In genomic region chr4:100429371-100429900, GRCm38 (mm10) we compare ENCODE assay signal across 17 mouse cellular contexts. TPM values are rescaled to one million over a fixed set of nuclear protein-coding genes. Genes with fewer than 3 reads are reported as not detected.
DNase-seq lines count a peak whose midpoint lies in the region; ATAC-seq and TF ChIP-seq lines count a peak whose summit lies in the region.
"Had no signal": no experiment of that assay in that cellular context is flagged by ENCODE, and none has a peak within 500 bp of the region (broad histone marks: within the 10 kb centered on the region; RNA-seq: fewer than 3 reads in every experiment).

No protein-coding gene starts in this region.

- no peak for ATAC-seq in heart, embryonic 11.5 days (replicated peaks; ENCODE audit: insufficient number of reproducible peaks, low FRiP score, low TSS enrichment)
- peak; percentile 27; the same call in 1 of the 2 replicates for ATAC-seq in lung, embryonic 14.5 days (ENCODE audit: insufficient read depth)
- peak; percentile 57 for ATAC-seq in lung, embryonic 16.5 days (ENCODE audit: low read depth)
- ATAC-seq: forebrain, embryonic 16.5 days; inflammation-experienced regulatory T-cells, adult 6 months had no signal

- no peak overlapping the region for H3K4me3 ChIP-seq in heart, embryonic 11.5 days (ENCODE audit: low read depth, low read length)
- no peak overlapping the region for H3K4me3 ChIP-seq in lung, embryonic 14.5 days (ENCODE audit: low read depth, low read length)
- no peak overlapping the region for H3K4me3 ChIP-seq in lung, adult 2 months (replicated peaks; ENCODE audit: extremely low read depth, low read depth, low read length)
- no peak overlapping the region for H3K4me3 ChIP-seq in lung, embryonic 16.5 days (ENCODE audit: low read length)
- H3K4me3 ChIP-seq: layer of hippocampus, adult 2 months; left cerebral cortex, adult 2 months; liver, embryonic 15.5 days had no signal

- no peaks in the 10 kb centered on the region for H3K27me3 ChIP-seq in heart, embryonic 11.5 days (ENCODE audit: control insufficient read depth, insufficient read depth, low read length)
- H3K27me3 ChIP-seq in lung, embryonic 14.5 days (ENCODE audit: insufficient read depth, low read length), result no peaks in the 10 kb centered on the region
- no peaks in the 10 kb centered on the region for H3K27me3 ChIP-seq in lung, embryonic 16.5 days (ENCODE audit: control insufficient read depth, insufficient read depth, low read depth, low read length)
- H3K27me3 ChIP-seq: liver, embryonic 15.5 days had no signal

- H3K36me3 ChIP-seq in heart, embryonic 11.5 days (ENCODE audit: control insufficient read depth, insufficient read depth, low read length), result no peaks in the 10 kb centered on the region
- H3K36me3 ChIP-seq in lung, embryonic 14.5 days (ENCODE audit: insufficient read depth), result 0 out of 2 replicates have a peak, but pooled peaks cover 4% of the 10 kb centered on the region
- H3K36me3 ChIP-seq in lung, embryonic 16.5 days (ENCODE audit: control insufficient read depth, insufficient read depth, low read length), result no peaks in the 10 kb centered on the region
- H3K36me3 ChIP-seq: G1E; liver, embryonic 15.5 days had no signal

- no peak for TF ChIP-seq CTCF in lung, embryonic 14.5 days (IDR thresholded peaks at IDR 0.05; ENCODE audit: low read depth)
- TF ChIP-seq CTCF in lung, adult 2 months (IDR thresholded peaks at IDR 0.05; ENCODE audit: insufficient read depth, low read length), result no peak

- H3K9me3 ChIP-seq in heart, embryonic 11.5 days (replicated peaks; ENCODE audit: control insufficient read depth, low read length), result no peaks in the 10 kb centered on the region
- no peaks in the 10 kb centered on the region for H3K9me3 ChIP-seq in lung, embryonic 14.5 days (ENCODE audit: low read depth, low read length)
- no peaks in the 10 kb centered on the region for H3K9me3 ChIP-seq in lung, embryonic 16.5 days (ENCODE audit: control insufficient read depth, low read length)
- H3K9me3 ChIP-seq: liver, embryonic 15.5 days had no signal

- peak; percentile 34 for DNase-seq in heart, adult 8-10 months (ENCODE audit: low spot score)
- peak; percentile 60 for DNase-seq in lung, embryonic 14.5 days
- no peak for DNase-seq in lung, adult 2 months
- no peak for DNase-seq in frontal cortex, postnatal 36 days (ENCODE audit: low spot score in 2 of 2)
- no peak for DNase-seq in frontal cortex, postnatal 10 days (ENCODE audit: low spot score in 2 of 2)
- DNase-seq: cerebellum, postnatal 14 days had no signal

- no peak overlapping the region for H3K4me2 ChIP-seq in heart, embryonic 11.5 days
- no peak overlapping the region for H3K4me2 ChIP-seq in lung, embryonic 14.5 days
- no peak overlapping the region for H3K4me2 ChIP-seq in lung, embryonic 16.5 days (ENCODE audit: low read depth, low read length)
- H3K4me2 ChIP-seq: liver, embryonic 15.5 days had no signal

- no peak for TF ChIP-seq POLR2A in lung, adult 2 months (IDR thresholded peaks at IDR 0.05; ENCODE audit: borderline replicate concordance, extremely low read depth, low read depth, low read length)

- no peak overlapping the region for H3K9ac ChIP-seq in heart, embryonic 11.5 days (ENCODE audit: low read depth, low read length)
- no peak overlapping the region for H3K9ac ChIP-seq in lung, embryonic 14.5 days
- H3K9ac ChIP-seq in lung, embryonic 16.5 days (ENCODE audit: low read length), result no peak overlapping the region; the same call in 1 of the 2 replicates
- H3K9ac ChIP-seq: liver, embryonic 15.5 days had no signal

- H3K27ac ChIP-seq in heart, embryonic 11.5 days (ENCODE audit: low read depth, low read length), result no peak overlapping the region
- H3K27ac ChIP-seq in lung, embryonic 14.5 days (ENCODE audit: low read depth), result no peak overlapping the region
- H3K27ac ChIP-seq in lung, embryonic 16.5 days (ENCODE audit: low read length), result peak overlapping the region; percentile 5; the same call in 1 of the 2 replicates
- H3K27ac ChIP-seq: layer of hippocampus, adult 2 months; left cerebral cortex, adult 2 months; liver, embryonic 15.5 days had no signal

- H3K4me1 ChIP-seq in heart, embryonic 11.5 days (ENCODE audit: control insufficient read depth, insufficient read depth, low read length), result no peaks in the 10 kb centered on the region
- peaks cover 14% of the 10 kb centered on the region for H3K4me1 ChIP-seq in lung, embryonic 14.5 days (ENCODE audit: insufficient read depth)
- H3K4me1 ChIP-seq in lung, adult 2 months (ENCODE audit: control insufficient read depth, insufficient read depth, low read length), result no peaks in the 10 kb centered on the region
- peaks cover 16% of the 10 kb centered on the region for H3K4me1 ChIP-seq in lung, embryonic 16.5 days (replicated peaks; ENCODE audit: control insufficient read depth, insufficient read depth, low read length)
- H3K4me1 ChIP-seq: liver, embryonic 15.5 days had no signal

- 82% methylated on average over 2 of the region's 2 CpGs for WGBS in heart, embryonic 11.5 days (ENCODE audit: insufficient replicate concordance)
- 61% methylated on average over 2 of the region's 2 CpGs for WGBS in lung, embryonic 14.5 days
- WGBS in lung, adult 2 months, result 65% methylated on average over 2 of the region's 2 CpGs
- 61% methylated on average over 2 of the region's 2 CpGs for WGBS in lung, embryonic 16.5 days

RNA-seq across cellular contexts. Expression of gene Ube2u, which starts 49.2 kb away (rescaled TPM):
- total RNA-seq in heart, adult 8-10 months (2022), result not detected
- 0.36 and 0.42 TPM in 2 replicates for polyA plus RNA-seq in heart, embryonic 11.5 days (2014; fragmentation: Nextera tagmentation; extraction: Ambion mirVana)
- polyA plus RNA-seq in lung, embryonic 14.5 days (2014; fragmentation: Nextera tagmentation; extraction: Ambion mirVana), result 0.22 and 0.42 TPM in 2 replicates
- polyA plus RNA-seq in lung, adult 2 months (2012; rRNA removed), result not detected in 2 replicates
- polyA plus RNA-seq in lung, embryonic 16.5 days (2015; fragmentation: Nextera tagmentation; extraction: Ambion mirVana), result 0.63 and 0.67 TPM in 2 replicates
- total RNA-seq: G1E; granulocyte monocyte progenitor cell, adult 5-6 weeks; layer of hippocampus, adult 2 months; left cerebral cortex, adult 2 months; megakaryocyte, adult 5-6 weeks had no signal
- polyA plus RNA-seq: G1E; inflammation-experienced regulatory T-cells, adult 6 months; midbrain, postnatal 0 days had no signal

Comparison
In these comparisons a context has a peak if more than half of its experiments do, and no peak if none do; other contexts are left out.
1. DNase-seq: peak in heart, adult 8-10 months (single experiment) and lung, embryonic 14.5 days (single experiment); none in lung, adult 2 months (single experiment), frontal cortex, postnatal 36 days (0 of 2) and frontal cortex, postnatal 10 days (0 of 2).